Mouse (Mus musculus) gonadal fat pad, adult 2 months (tissue): ENCODE measurements around the gene Rftn2. TPM values are rescaled to one million over a fixed set of nuclear protein-coding genes. Genes with fewer than 3 reads are reported as not detected.

ENCODE experiments used
- DNase-seq: peaks from one replicate; pipeline ENCODE4 v3.0.0-alpha.2; 2012; ENCODE audit warnings: low read depth
- polyA plus RNA-seq: library from polyadenylated mRNA; depleted of rRNA; stranded (reverse); fragments of >200 nt; gene quantifications from 2 replicates; pipeline ENCODE4 v1.2.3, GENCODE M21; 2012

Rftn2 gene
- polyA plus RNA-seq, 1 experiment, result 1.6 TPM

- DNase-seq, result no peak
Measured at GRCm38 (mm10) chr1:55171361-55172325, 54.9 kb downstream of the Rftn2 start.

GRCm38 (mm10) chr1:55168591-55168990 lies 58.0 kb downstream of the Rftn2 start:
- no peak for DNase-seq

GRCm38 (mm10) chr1:55167560-55167959 lies 59.0 kb downstream of the Rftn2 start:
- DNase-seq, result no peak

DNA sequence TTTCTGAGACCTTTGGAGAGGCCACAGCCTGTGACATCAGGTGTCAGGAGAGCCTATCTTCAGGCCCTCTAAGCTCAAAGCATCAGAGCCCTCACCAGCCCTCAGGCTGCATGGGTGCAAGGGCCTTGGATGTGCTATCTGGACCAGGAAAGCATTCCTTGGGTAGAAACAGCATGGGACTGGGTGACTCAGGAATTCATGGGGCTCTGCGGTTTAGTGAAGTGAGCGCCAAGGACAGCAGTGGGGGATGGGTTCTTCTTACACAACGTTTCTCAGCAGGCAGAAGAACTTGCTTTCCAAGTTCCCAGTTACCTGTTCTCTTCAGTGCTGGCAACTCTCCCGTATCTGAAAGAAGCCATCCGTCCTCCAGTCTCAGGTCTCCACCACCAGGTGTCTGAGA lies 62.6 kb downstream of the Rftn2 start:
- DNase-seq, result no peak

DNA sequence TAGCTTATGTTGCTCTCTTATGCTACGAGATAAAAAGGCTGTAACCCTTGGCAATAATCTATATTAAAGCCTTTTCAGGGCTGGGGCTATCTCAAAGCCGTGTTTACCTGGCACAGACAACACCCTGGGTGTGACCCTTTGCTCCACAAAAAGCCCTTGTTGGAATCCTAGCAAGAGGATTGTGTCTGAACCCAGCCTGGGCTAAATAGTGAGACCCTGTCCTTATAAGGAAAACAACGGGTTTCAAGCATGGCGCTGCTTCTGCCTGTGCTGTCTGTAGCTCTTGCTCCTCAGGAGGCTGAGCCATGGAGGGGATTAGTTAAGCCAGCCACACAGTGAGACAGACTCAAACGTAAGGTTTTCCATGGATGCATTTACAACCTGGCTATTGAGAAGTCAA lies 63.8 kb downstream of the Rftn2 start:
- DNase-seq, result no peak

DNA sequence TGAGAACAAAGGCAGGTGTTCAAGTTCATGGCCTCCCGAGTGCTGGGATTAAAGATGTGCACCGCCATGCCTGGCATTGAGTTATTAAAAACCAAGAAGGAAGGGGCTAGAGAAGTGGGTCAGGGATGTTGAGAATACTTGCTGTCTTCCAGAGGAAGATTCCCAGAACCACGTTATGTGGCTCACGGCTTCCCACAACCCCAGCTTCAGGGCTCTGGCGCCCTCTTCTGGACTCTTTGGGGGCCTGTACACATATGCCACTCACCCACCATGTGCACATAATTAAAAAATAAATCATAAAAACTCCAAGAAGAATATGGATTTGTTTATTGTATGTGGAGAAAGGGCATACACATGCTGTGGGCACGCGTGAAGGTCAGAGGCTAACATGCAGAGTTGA lies 64.7 kb downstream of the Rftn2 start:
- DNase-seq, result no peak

DNA sequence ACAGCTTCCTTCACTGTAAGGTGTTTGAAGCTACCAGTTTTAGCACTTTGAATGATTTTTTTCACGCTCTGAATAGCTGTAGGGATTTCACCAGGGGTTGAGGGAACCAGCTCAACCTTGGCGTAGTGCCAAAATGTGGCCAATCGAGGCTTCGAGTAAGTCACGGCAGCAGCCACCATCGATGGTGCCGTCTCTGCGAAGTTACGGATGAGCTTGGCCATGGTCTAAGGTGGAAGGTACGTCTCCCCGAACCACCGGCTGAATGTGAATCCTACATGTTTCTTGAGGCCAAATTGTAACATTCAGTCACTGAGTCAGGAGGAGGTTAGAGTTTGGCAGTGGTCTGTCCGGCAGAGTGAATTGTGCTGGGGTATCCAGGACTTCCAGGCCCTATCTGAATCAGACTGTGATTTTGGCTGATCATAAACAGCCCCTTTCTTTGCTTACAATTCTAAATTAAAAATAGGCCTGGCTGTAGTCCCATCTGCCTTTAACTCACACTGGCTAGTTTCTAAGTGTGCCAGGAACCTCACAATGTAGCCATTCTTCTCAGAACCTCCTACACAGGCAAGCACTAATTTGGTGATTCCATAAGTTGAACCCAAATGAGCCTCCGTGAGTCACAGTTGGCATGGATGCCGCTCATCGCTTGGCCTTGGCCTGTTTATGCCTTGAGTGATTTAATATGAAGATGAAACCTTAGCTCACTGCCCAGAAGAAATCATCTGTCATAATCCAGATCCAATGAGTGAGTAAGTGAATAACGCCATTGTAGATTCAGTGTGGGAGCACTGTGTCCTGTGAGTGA lies 65.5 kb downstream of the Rftn2 start:
- peak; percentile 99 for DNase-seq

GRCm38 (mm10) chr1:55160218-55160617 lies 66.4 kb downstream of the Rftn2 start:
- DNase-seq, result no peak

DNA sequence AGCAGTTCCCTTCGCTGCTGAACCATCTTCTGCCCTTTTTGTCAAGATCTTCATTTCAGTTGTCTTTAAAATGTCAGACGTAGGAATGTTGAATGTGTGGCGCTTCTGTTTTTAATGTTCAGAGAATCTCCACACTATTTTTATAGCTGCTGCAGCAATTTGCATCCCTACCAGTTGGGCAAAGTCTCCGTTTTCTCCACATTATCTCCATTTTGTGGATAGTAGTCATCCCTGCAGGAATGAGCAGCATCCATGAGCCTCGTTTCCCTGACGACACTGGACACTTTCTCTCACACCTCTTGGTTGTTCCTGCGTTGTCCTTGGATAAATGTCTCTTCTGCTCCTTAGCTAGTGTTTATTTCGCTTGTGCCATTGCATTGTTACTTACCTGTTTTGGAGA lies 67.8 kb downstream of the Rftn2 start:
- no peak for DNase-seq

- DNase-seq, result no peak
Measured at GRCm38 (mm10) chr1:55158211-55158610, 68.4 kb downstream of the Rftn2 start.

DNA sequence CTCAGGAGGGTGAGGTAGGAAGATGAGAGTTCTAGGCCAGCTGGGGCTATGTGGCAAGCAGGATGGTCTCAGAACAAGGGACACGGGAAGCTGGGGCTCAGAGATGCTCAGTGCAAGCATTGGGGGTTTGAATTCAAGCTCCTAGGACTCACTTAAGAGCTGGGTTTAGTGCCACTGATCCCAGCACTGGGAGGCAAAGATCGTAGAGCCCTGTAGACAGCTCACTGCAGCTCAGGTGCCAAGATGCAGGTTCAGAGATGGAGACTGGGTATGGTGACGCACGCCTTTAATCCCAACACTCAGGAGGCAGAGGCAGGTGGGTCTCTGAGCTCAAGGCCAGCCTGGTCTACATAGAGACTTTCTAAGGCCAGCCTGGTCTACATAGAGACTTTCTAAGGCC lies 69.3 kb downstream of the Rftn2 start:
- no peak for DNase-seq

- peak; percentile 72 for DNase-seq
Measured at GRCm38 (mm10) chr1:55145556-55145955, 81.0 kb downstream of the Rftn2 start.

DNA sequence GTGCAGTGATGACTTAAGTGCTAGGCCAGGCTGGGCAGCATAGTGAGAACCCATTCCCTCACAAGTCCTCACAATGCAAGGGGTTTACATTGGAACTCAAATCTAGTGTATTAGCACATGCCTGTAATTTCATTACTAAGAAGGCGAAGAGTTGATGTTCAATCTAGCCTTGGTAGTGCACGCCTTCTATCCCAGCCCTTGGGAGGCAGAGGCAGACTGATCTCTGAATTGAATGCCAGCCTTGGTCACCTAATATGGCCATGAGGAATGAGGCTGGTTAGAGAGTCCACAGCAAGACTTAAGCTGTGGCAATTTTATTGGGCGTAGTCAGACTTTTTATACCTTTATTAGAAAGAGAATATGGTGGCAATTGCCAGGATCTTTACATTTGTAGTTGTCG lies 82.2 kb downstream of the Rftn2 start:
- no peak for DNase-seq

DNA sequence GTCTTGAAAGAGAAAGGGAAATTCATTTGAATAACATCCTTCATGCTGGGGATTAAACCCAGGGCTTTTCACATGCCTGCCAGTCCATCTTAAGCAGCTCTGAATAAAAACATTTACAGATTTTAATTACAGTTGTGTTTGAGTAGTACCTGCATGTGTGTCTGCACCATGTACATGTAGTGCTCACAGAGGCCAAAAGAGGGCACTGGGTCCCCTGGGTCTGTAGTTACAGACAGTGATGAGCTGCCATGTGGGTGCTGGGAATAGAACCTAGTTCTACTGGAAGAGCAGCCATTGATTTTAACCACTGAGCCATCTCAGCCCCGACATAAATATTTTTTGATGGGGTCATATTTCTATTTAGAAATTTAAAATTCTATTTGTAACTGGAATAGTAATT lies 90.7 kb downstream of the Rftn2 start:
- DNase-seq, result no peak

GRCm38 (mm10) chr1:55134301-55134700 lies 92.3 kb downstream of the Rftn2 start:
- DNase-seq, result no peak

DNA sequence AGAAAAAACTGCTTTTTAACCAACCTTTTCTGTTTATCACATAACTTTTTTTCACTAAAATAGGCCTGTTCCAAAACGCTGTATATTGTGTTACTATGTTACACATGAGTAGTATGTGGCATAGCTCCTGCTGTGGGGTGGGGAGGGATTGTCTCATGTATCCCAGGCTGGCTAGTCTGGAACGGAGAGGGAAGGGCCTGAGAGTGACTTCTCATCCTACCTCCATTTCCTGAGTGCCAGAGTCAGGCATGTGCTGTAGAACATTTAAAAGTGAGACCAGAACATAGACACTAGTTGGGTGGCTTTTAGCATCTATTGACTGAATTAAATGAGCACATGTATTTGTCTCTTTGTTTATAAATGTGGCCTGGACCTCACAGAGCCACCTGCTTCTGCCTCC lies 93.4 kb downstream of the Rftn2 start:
- DNase-seq, result no peak

DNA sequence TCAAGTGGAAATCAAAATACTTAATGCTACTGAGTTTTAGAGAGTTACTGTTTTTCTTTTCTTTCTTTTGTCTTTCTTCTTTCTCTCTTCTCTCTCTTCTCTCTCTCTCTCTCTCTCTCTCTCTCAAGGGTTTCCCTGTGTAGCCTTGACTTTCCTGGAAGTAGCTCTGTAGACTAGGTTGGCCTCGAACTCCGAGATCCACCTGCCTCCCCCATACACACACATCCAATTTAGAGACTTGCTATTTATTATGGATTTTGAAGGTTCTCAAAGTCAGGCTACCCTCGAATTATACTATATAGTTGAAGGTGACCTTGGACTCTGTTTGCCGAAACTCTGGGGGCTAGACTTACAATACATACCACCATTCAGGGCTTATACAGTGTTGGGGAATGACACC lies 94.3 kb downstream of the Rftn2 start:
- DNase-seq, result no peak

GRCm38 (mm10) chr1:55131424-55132014 lies 95.1 kb downstream of the Rftn2 start:
- DNase-seq, result peak; percentile 65

DNA sequence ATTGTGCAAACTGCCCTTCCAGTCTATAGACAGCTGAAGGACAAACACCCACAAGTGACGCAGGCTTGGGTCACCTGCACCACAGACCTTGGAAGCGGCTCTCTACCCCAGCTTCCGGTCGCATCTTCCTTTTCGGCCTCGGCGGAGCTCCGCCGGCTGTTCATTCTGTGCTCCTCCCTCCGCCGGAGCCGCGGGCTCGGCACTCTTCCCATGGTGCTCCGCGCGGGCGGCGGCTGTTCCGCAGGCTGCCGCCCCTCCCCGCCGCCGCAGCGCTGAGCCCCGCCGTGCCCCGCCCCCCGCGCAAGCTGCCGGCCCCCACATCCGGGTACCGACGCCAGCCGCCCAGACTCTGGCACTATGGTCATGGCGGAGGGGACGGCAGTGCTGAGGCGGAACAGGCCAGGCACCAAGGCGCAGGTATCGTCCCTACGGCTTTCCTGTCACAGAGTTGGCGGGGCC lies 95.6 kb downstream of the Rftn2 start, which contains the start of gene Mob4:
TSS of gene Mob4 (plus strand) at position 289 of the 459 bp plus-strand sequence.
- DNase-seq, result no peak

GRCm38 (mm10) chr1:55130190-55130916 lies 96.2 kb downstream of the Rftn2 start:
- no peak for DNase-seq

GRCm38 (mm10) chr1:55129716-55130115 lies 96.9 kb downstream of the Rftn2 start:
- no peak for DNase-seq
